ENCODE assay signal across 11 mouse cellular contexts in genomic region chr7:121935906-121936794, GRCm38 (mm10). TPM values are rescaled to one million over a fixed set of nuclear protein-coding genes. Genes with fewer than 3 reads are reported as not detected.
DNase-seq lines count a peak whose midpoint lies in the region; ATAC-seq and TF ChIP-seq lines count a peak whose summit lies in the region.
"Had no signal": no experiment of that assay in that cellular context is flagged by ENCODE, and none has a peak within 500 bp of the region (broad histone marks: within the 10 kb centered on the region; RNA-seq: fewer than 3 reads in every experiment).

No protein-coding gene starts in this region.

- peak; percentile 31 for DNase-seq in embryo, embryonic 11 days
- DNase-seq in embryo, embryonic 10 days (ENCODE audit: low spot score), result no peak
- no peak for DNase-seq in stomach, postnatal 0 days (ENCODE audit: low spot score)
- peak; percentile 23 to 34 for DNase-seq in heart, postnatal 36 days
- peak; percentile 59 for DNase-seq in mesoderm, embryonic 11.5 days (ENCODE audit: low read depth, low spot score)
- no peak for DNase-seq in thymus, adult 2 months
- DNase-seq in frontal cortex, adult 2 months (ENCODE audit: extremely low spot score in 1 of 2, low spot score in 1 of 2), result no peak
- DNase-seq: liver, embryonic 13.5 days had no signal

- 41% methylated on average over 12 of the region's 12 CpGs for WGBS in stomach, embryonic 16.5 days
- 41% methylated on average over 12 of the region's 12 CpGs for WGBS in stomach, postnatal 0 days
- 96% methylated on average over 12 of the region's 12 CpGs for WGBS in thymus, adult 2 months

- H3K27me3 ChIP-seq in stomach, embryonic 16.5 days (ENCODE audit: control insufficient read depth, insufficient read depth, low read length), result no peaks in the 10 kb centered on the region
- no peaks in the 10 kb centered on the region for H3K27me3 ChIP-seq in stomach, postnatal 0 days (ENCODE audit: control insufficient read depth, insufficient read depth, low read length)
- no peaks in the 10 kb centered on the region for H3K27me3 ChIP-seq in thymus, adult 2 months (ENCODE audit: control insufficient read depth, insufficient read depth, low read length)
- H3K27me3 ChIP-seq: liver, embryonic 13.5 days had no signal

- no peak for TF ChIP-seq EP300 in stomach, postnatal 0 days (optimal IDR thresholded peaks at IDR 0.05)

- ATAC-seq in stomach, embryonic 16.5 days (ENCODE audit: insufficient read depth, low FRiP score), result peak; percentile 41; the same call in 1 of the 2 replicates
- no peak for ATAC-seq in stomach, postnatal 0 days (ENCODE audit: low FRiP score, low TSS enrichment)
- ATAC-seq: CD4-positive, CD25-positive, alpha-beta regulatory T cell, adult 4 months had no signal

- TF ChIP-seq CTCF in stomach, postnatal 0 days (IDR thresholded peaks at IDR 0.05; ENCODE audit: low read depth), result no peak
- TF ChIP-seq CTCF in thymus, adult 2 months (IDR thresholded peaks at IDR 0.05; ENCODE audit: borderline replicate concordance, control insufficient read depth, extremely low read depth, insufficient read depth, low read length, poor library complexity), result no peak

- no peak overlapping the region for H3K27ac ChIP-seq in stomach, embryonic 16.5 days (ENCODE audit: low read length)
- no peak overlapping the region for H3K27ac ChIP-seq in stomach, postnatal 0 days (replicated peaks)
- no peak overlapping the region for H3K27ac ChIP-seq in thymus, adult 2 months (ENCODE audit: control insufficient read depth, insufficient read depth, low read length)
- H3K27ac ChIP-seq: liver, embryonic 13.5 days had no signal

- no peaks in the 10 kb centered on the region for H3K9me3 ChIP-seq in stomach, embryonic 16.5 days (replicated peaks; ENCODE audit: control insufficient read depth, low read length)
- H3K9me3 ChIP-seq in stomach, postnatal 0 days (ENCODE audit: control insufficient read depth, low read length), result no peaks in the 10 kb centered on the region
- H3K9me3 ChIP-seq: liver, embryonic 13.5 days; midbrain, embryonic 10.5 days had no signal

- H3K4me2 ChIP-seq in stomach, embryonic 16.5 days (ENCODE audit: low read depth, low read length), result no peak overlapping the region
- H3K4me2 ChIP-seq in stomach, postnatal 0 days (replicated peaks; ENCODE audit: low read depth), result no peak overlapping the region
- H3K4me2 ChIP-seq: liver, embryonic 13.5 days had no signal

- no peak overlapping the region for H3K9ac ChIP-seq in stomach, embryonic 16.5 days (ENCODE audit: low read length)
- no peak overlapping the region for H3K9ac ChIP-seq in stomach, postnatal 0 days (ENCODE audit: low read length)
- H3K9ac ChIP-seq: liver, embryonic 13.5 days had no signal

- intact Hi-C loops in heart, postnatal 36 days (cut with DNase I), result no loop called here

- no peak overlapping the region for H3K4me3 ChIP-seq in stomach, embryonic 16.5 days (replicated peaks; ENCODE audit: low read length)
- H3K4me3 ChIP-seq in stomach, postnatal 0 days (ENCODE audit: low read depth, low read length), result no peak overlapping the region
- H3K4me3 ChIP-seq in thymus, adult 2 months (ENCODE audit: control insufficient read depth, insufficient read depth, low read length), result no peak overlapping the region
- H3K4me3 ChIP-seq: liver, embryonic 13.5 days; midbrain, embryonic 10.5 days had no signal

- TF ChIP-seq POLR2A in thymus, adult 2 months (IDR thresholded peaks at IDR 0.05; ENCODE audit: control insufficient read depth, extremely low read depth, insufficient read depth, low read length, poor library complexity), result no peak

- H3K4me1 ChIP-seq in stomach, embryonic 16.5 days (ENCODE audit: control insufficient read depth, insufficient read depth, low read length), result peaks cover 10% of the 10 kb centered on the region
- H3K4me1 ChIP-seq in stomach, postnatal 0 days (replicated peaks; ENCODE audit: control insufficient read depth, insufficient read depth), result no peaks in the 10 kb centered on the region
- peaks cover 13% of the 10 kb centered on the region for H3K4me1 ChIP-seq in thymus, adult 2 months (replicated peaks; ENCODE audit: control insufficient read depth, insufficient read depth, low read length)
- H3K4me1 ChIP-seq: midbrain, embryonic 10.5 days had no signal

- H3K36me3 ChIP-seq in stomach, embryonic 16.5 days (ENCODE audit: control insufficient read depth, insufficient read depth, low read length), result no peaks in the 10 kb centered on the region
- no peaks in the 10 kb centered on the region; the same call in 1 of the 2 replicates for H3K36me3 ChIP-seq in stomach, postnatal 0 days (ENCODE audit: control insufficient read depth, insufficient read depth, low read length)
- H3K36me3 ChIP-seq in thymus, adult 2 months (ENCODE audit: control insufficient read depth, insufficient read depth, low read length), result no peaks in the 10 kb centered on the region

RNA-seq across cellular contexts. Expression of gene Cog7, which starts 45.4 kb away (rescaled TPM):
- 24.6 and 25.2 TPM in 2 replicates for polyA plus RNA-seq in stomach, embryonic 16.5 days (2015; fragmentation: Nextera tagmentation; extraction: Ambion mirVana)
- polyA plus RNA-seq in stomach, postnatal 0 days (2015; fragmentation: Nextera tagmentation; extraction: Ambion mirVana), result 14.1 and 14.5 TPM in 2 replicates
- 10 to 100 TPM; 17.2 to 17.5 TPM for total RNA-seq in heart, postnatal 36 days (2021)
- 14.1 and 15.2 TPM in 2 replicates for polyA plus RNA-seq in thymus, adult 2 months (2012; rRNA removed)
- polyA plus RNA-seq in frontal cortex, adult 2 months (2012; rRNA removed), result 31.3 and 33.4 TPM in 2 replicates

Comparison
In these comparisons a context has a peak if more than half of its experiments do, and no peak if none do; other contexts are left out.
1. DNase-seq: peak in embryo, embryonic 11 days (single experiment), heart, postnatal 36 days (2 of 2) and mesoderm, embryonic 11.5 days (single experiment); none in embryo, embryonic 10 days (single experiment), stomach, postnatal 0 days (single experiment), thymus, adult 2 months (single experiment) and frontal cortex, adult 2 months (0 of 2).